8 mouse cellular contexts compared by ENCODE assay signal in the genomic region with DNA sequence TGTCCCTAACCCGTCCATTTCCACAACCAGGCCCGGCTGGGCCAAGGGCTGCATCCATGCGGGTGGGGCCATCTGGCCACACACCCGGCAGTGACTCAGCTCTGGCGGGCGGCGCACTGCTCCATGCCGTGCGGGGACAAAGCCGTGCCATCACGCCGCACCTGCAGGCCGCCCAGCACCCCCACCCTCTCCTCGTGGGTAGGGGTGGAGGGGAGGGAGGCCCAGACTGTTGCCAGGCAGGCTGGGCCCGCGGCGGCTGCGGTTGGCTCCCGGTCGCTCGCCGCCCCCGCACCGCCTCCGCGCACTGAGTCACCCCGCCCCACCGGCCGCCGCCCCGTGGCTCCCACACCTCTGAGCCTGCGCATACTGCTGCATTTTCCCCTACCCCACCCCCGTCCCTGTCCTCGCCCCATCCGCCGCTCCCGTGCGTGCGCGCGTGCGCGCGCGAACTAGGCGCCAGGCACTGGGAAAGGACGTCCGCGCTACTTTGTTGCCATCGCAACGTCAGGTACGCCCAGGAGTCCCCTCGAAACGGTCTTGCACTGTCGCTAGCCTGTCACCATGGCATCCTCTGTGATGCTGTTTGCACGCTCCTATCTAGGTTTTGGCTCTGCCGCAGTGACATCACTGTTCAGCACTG.
DNase-seq lines count a peak whose midpoint lies in the region; ATAC-seq and TF ChIP-seq lines count a peak whose summit lies in the region.

No protein-coding gene starts in this region.

- peak overlapping the region; percentile 68 for H3K9ac ChIP-seq in embryonic facial prominence, embryonic 15.5 days
- peak overlapping the region; percentile 84 for H3K9ac ChIP-seq in heart, embryonic 12.5 days
- H3K9ac ChIP-seq in kidney, embryonic 16.5 days (replicated peaks; ENCODE audit: low read length): peak overlapping the region; percentile 80

- peak overlapping the region; percentile 86 for H3K4me2 ChIP-seq in embryonic facial prominence, embryonic 15.5 days (replicated peaks)
- H3K4me2 ChIP-seq in heart, embryonic 12.5 days: peak overlapping the region; percentile 90
- H3K4me2 ChIP-seq in kidney, embryonic 16.5 days (replicated peaks; ENCODE audit: low read depth, low read length): peak overlapping the region; percentile 85

- H3K79me3 ChIP-seq in C2C12 (ENCODE audit: low read depth): no peaks in the 10 kb centered on the region

- TF ChIP-seq POLR2A in bone marrow macrophage, adult 2 months (IDR thresholded peaks at IDR 0.05; ENCODE audit: borderline replicate concordance, low read depth, low read length): no peak

- H3K27me3 ChIP-seq in C2C12 (ENCODE audit: control insufficient read depth, insufficient read depth, insufficient read length): no peaks in the 10 kb centered on the region
- H3K27me3 ChIP-seq in embryonic facial prominence, embryonic 15.5 days: no peaks in the 10 kb centered on the region
- no peaks in the 10 kb centered on the region for H3K27me3 ChIP-seq in heart, embryonic 12.5 days (replicated peaks)
- H3K27me3 ChIP-seq in kidney, embryonic 16.5 days (ENCODE audit: insufficient read depth, low read length): no peaks in the 10 kb centered on the region

- peaks cover 32% of the 10 kb centered on the region for H3K4me1 ChIP-seq in bone marrow macrophage, adult 2 months (ENCODE audit: control insufficient read depth, insufficient read depth, low read length)
- H3K4me1 ChIP-seq in embryonic facial prominence, embryonic 15.5 days: peaks cover 23% of the 10 kb centered on the region
- peaks cover 35% of the 10 kb centered on the region for H3K4me1 ChIP-seq in heart, embryonic 12.5 days (replicated peaks)
- H3K4me1 ChIP-seq in kidney, embryonic 16.5 days (ENCODE audit: insufficient read depth, low read length): peaks cover 8% of the 10 kb centered on the region

- TF ChIP-seq CTCF in C2C12 (IDR thresholded peaks at IDR 0.05; ENCODE audit: control insufficient read depth, insufficient read depth, insufficient read length): no peak
- TF ChIP-seq CTCF in bone marrow macrophage, adult 2 months (IDR thresholded peaks at IDR 0.05; ENCODE audit: low read depth, low read length): no peak

- peak; percentile 95 for ATAC-seq in embryonic facial prominence, embryonic 15.5 days (ENCODE audit: insufficient number of reproducible peaks, low FRiP score, low TSS enrichment, low read depth)
- peak; percentile 92 for ATAC-seq in heart, embryonic 12.5 days (ENCODE audit: insufficient number of reproducible peaks, low FRiP score)
- peak; percentile 95 for ATAC-seq in kidney, embryonic 16.5 days (ENCODE audit: low FRiP score, low TSS enrichment)
- ATAC-seq in monocyte, adult 5-6 weeks (replicated peaks; ENCODE audit: insufficient number of reproducible peaks, low FRiP score, low TSS enrichment, poor library complexity, severe bottlenecking): peak; percentile 65

- H3ac ChIP-seq in C2C12 (ENCODE audit: control insufficient read depth, insufficient read length, low read depth): peak overlapping the region; percentile 57

- under 1% methylated on average over 46 of the region's 57 CpGs for WGBS in embryonic facial prominence, embryonic 15.5 days
- WGBS in heart, embryonic 12.5 days: under 1% methylated on average over 47 of the region's 57 CpGs
- 0% methylated on average over 47 of the region's 57 CpGs for WGBS in kidney, embryonic 16.5 days

- no peaks in the 10 kb centered on the region for H3K79me2 ChIP-seq in C2C12 (ENCODE audit: control insufficient read depth, insufficient read depth)

- no peak overlapping the region for H3K27ac ChIP-seq in bone marrow macrophage, adult 2 months (ENCODE audit: insufficient read depth, low read depth, low read length)
- peak overlapping the region; percentile 85 for H3K27ac ChIP-seq in embryonic facial prominence, embryonic 15.5 days (replicated peaks)
- peak overlapping the region; percentile 85 for H3K27ac ChIP-seq in heart, embryonic 12.5 days (ENCODE audit: poor library complexity, severe bottlenecking)
- peak overlapping the region; percentile 89 for H3K27ac ChIP-seq in kidney, embryonic 16.5 days (ENCODE audit: low read length)

- H3K36me3 ChIP-seq in C2C12 (ENCODE audit: control insufficient read depth, insufficient read depth): no peaks in the 10 kb centered on the region
- no peaks in the 10 kb centered on the region for H3K36me3 ChIP-seq in embryonic facial prominence, embryonic 15.5 days
- H3K36me3 ChIP-seq in heart, embryonic 12.5 days: no peaks in the 10 kb centered on the region
- no peaks in the 10 kb centered on the region for H3K36me3 ChIP-seq in kidney, embryonic 16.5 days (ENCODE audit: insufficient read depth, low read length)

- H3K4me3 ChIP-seq in C2C12 (ENCODE audit: insufficient read depth, poor library complexity, severe bottlenecking): peak overlapping the region; percentile 25
- peak overlapping the region; percentile 61 for H3K4me3 ChIP-seq in bone marrow macrophage, adult 2 months (ENCODE audit: insufficient read depth, low read length)
- peak overlapping the region; percentile 58 for H3K4me3 ChIP-seq in embryonic facial prominence, embryonic 15.5 days (replicated peaks)
- peak overlapping the region; percentile 61 for H3K4me3 ChIP-seq in heart, embryonic 12.5 days
- H3K4me3 ChIP-seq in kidney, embryonic 16.5 days (ENCODE audit: low read length): peak overlapping the region; percentile 60

- no peaks in the 10 kb centered on the region for H3K9me3 ChIP-seq in embryonic facial prominence, embryonic 15.5 days (replicated peaks)
- no peaks in the 10 kb centered on the region for H3K9me3 ChIP-seq in heart, embryonic 12.5 days (replicated peaks)
- no peaks in the 10 kb centered on the region for H3K9me3 ChIP-seq in kidney, embryonic 16.5 days (ENCODE audit: low read length)

- DNase-seq in liver: peak; percentile 85
- DNase-seq in spleen, postnatal 36 days (ENCODE audit: low spot score in 2 of 2): peak; percentile 88 to 90

TF ChIP-seq in C2C12, 6 proteins besides CTCF, POLR2A, EP300 and RAD21:
- peak; percentile 56 for TF ChIP-seq MYOD1 (IDR thresholded peaks at IDR 0.05; ENCODE audit: control insufficient read depth, insufficient read length, low read depth)
- no peak for TF ChIP-seq CEBPB (IDR thresholded peaks at IDR 0.05; ENCODE audit: low read depth)
- TF ChIP-seq FOSL1 (IDR thresholded peaks at IDR 0.05; ENCODE audit: insufficient read depth, low read length, poor library complexity, severe bottlenecking): peak; percentile 19
- TF ChIP-seq MYOG (IDR thresholded peaks at IDR 0.05; ENCODE audit: control insufficient read depth, extremely low read depth, insufficient read length): no peak
- peak; percentile 86 for TF ChIP-seq MAX (IDR thresholded peaks at IDR 0.05)
- TF ChIP-seq USF1 (IDR thresholded peaks at IDR 0.05; ENCODE audit: low read depth): no peak
TF ChIP-seq in C2C12: peak in this region for 3.
